Mouse (Mus musculus) erythroid progenitor cell, adult 5-6 weeks (primary cell): ENCODE results near the gene Slc22a23. TPM values are rescaled to one million over a fixed set of nuclear protein-coding genes. Genes with fewer than 3 reads are reported as not detected.

Experiments used
- ATAC-seq: replicated peaks from 2 replicates; pipeline ENCODE4 v1.8.0; 2016; ENCODE audit warnings: moderate number of reproducible peaks, mild to moderate bottlenecking, moderate TSS enrichment, inconsistent platforms; ENCODE audit not compliant: poor library complexity, low FRiP score, severe bottlenecking
- total RNA-seq, 2 experiments: library from RNA; stranded (forward) in 1 of 2; stranded (reverse) in 1 of 2; fragments of 150-400 nt in 1 of 2; fragments of 186-747, 209-891 nt in 1 of 2; gene quantifications; 2 replicates each; pipeline versions ENCODE4 v1.2.3 to v1.2.4; 2015 to 2017; ENCODE audit warnings: low replicate concordance in 2 of 2

Slc22a23 gene
- total RNA-seq, 2 experiments from 2014 or later, result 102 to 114 TPM

- no peak for ATAC-seq
Observed at GRCm38 (mm10) chr13:34305964-34306671, 38.9 kb downstream of the Slc22a23 start.

DNA sequence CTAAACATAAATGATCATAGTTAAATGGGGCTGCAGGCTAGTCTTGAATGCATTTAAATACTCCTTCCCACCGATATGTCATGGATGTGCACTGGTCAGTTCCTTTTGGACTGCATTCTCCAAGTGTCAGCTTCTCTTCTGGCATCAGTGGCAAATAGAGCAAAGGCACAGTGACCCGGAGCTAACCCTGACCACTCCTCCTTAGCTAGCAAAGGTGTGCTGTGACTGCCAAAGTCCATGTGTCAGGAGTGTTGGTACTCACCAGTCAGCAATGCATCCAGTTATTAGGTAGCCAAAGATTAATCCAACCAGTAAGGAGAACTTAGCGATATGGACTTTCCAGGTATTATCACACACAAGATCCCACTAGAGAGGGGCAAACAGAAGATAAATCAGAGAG is 40.1 kb downstream of the Slc22a23 start:
- ATAC-seq, result no peak

DNA sequence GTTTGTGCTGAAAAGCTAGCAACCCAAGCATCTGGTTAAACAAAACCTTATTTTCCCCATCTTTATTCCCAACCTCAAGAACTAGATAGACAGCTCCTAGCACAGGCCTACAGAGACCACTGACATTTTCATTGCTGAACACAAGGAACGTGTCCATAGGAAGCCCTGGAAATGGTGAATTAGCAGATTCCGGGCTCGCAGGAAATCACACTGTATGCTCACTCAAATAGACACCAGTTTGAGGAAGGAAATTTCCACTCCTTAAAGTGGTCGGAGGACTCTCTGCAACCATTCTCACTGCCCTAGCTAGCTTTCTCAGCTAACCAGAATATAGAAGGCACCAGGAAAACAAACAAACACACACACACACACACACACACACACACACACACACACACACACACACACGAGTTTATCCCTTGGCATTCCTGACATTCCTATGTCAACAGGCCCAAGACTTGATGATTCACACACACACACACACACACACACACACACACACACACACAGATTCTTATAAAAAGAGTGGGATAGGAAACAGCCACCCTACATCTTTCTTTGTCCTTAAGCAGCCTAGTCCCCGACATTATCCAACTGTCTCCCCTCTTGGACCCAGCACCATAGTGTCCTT is 41.5 kb downstream of the Slc22a23 start:
- no peak for ATAC-seq

DNA sequence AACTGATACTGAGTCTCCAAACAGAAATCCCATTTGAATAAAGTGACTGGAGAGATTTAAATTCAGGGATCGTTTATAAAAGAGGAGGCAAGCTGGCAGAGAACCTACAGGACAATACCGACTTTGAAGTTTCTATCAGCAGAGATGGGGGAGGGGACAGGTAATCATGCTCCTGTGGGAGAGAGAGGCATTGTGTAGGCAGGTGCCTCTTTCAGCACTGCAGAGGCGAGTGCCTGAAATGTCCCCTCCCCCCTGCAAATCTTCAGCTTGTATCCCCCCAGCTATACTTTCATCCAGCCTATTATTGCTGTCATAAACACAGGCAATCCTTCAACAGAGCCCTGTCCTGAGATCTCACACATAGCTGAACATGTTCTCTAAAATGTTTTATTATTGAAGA is 43.4 kb downstream of the Slc22a23 start:
- ATAC-seq, result no peak

GRCm38 (mm10) chr13:34299351-34300333 is 45.3 kb downstream of the Slc22a23 start:
- ATAC-seq, result peak; percentile 71

DNA sequence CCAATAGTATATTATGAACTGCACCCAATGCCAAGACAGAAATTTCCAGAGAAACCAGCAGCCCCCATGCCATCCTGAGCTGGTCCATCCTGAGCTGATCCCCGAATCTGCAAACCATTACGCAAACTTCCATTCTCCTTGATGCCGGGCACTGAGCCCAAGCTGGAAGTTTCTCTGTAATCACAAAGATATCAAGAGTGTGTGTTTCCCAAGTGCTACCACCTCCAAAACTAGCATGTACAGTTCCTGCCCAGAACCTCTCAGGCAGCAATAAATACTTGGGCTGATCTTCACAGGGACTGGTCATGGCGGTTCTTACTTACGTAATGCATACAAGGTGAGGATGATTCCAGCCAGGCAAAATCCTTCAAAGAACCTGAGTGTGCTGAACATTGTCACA is 46.3 kb downstream of the Slc22a23 start:
- ATAC-seq, result no peak

- peak; percentile 55; the same call in 1 of the 2 replicates for ATAC-seq
Observed at GRCm38 (mm10) chr13:34298061-34298460, 46.9 kb downstream of the Slc22a23 start.

- ATAC-seq, result no peak
Observed at GRCm38 (mm10) chr13:34295787-34296435, 49.1 kb downstream of the Slc22a23 start.

DNA sequence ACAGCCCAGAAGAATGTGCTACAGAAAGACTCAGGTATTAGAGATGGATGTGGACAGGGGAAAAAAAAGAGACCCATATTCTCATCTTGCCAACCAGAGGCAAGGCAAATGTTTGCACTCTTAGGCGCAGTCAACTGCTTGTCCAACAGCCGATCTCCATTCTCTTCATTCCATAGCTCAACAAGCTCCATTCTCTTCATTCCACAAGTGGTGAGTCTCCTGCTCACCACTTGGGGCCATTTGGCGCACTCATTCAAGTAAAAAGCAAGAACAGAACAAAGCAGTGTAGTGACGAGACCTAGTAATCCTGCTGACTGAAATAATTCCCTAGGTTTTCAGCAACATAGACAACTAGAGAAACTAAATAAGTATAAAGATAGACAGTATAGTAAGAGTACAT is 50.8 kb downstream of the Slc22a23 start:
- ATAC-seq, result no peak

GRCm38 (mm10) chr13:34292042-34292441 is 52.9 kb downstream of the Slc22a23 start:
- no peak for ATAC-seq

- no peak for ATAC-seq
Observed at GRCm38 (mm10) chr13:34290346-34290745, 54.6 kb downstream of the Slc22a23 start.

GRCm38 (mm10) chr13:34289567-34289966 is 55.4 kb downstream of the Slc22a23 start:
- no peak for ATAC-seq

DNA sequence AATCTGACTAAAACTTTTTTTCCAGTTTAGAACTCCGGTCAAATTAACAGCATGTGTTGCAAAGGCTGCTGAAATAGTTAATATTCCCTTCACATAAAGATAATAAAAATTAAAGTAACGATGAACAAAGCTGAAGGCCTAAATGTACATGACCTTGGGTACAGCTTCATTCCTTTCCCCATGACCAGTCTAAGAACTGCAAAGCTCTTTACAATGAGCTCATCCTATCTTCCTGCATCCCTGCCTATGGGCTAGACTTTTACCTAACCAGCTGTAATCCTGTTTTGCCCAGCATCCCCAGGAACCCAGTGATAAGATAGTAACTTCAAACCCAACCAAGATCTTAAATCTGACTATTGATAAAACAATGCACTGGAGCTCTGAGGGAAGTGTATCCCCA is 56.9 kb downstream of the Slc22a23 start:
- ATAC-seq, result no peak

- no peak for ATAC-seq
Observed at GRCm38 (mm10) chr13:34287601-34288083, 57.3 kb downstream of the Slc22a23 start.

DNA sequence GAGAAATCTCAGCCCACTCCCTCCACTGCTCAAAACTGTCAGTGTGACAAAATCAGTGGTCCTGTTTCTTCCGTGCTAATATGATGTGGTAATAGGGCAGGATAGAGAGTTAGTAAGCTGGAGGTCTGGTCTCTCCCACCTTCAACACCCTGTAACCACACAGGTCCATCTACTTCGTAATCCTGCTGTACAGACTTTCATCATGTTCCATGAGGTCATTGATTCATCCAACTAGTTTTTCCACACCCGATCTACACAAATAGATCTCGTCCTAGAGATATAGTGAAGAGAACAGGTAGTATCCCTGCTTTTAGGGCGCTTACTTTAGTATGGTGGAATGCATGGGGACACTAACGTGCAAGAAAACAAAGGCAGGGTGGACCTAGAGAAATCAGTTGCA is 63.6 kb downstream of the Slc22a23 start:
- no peak for ATAC-seq

DNA sequence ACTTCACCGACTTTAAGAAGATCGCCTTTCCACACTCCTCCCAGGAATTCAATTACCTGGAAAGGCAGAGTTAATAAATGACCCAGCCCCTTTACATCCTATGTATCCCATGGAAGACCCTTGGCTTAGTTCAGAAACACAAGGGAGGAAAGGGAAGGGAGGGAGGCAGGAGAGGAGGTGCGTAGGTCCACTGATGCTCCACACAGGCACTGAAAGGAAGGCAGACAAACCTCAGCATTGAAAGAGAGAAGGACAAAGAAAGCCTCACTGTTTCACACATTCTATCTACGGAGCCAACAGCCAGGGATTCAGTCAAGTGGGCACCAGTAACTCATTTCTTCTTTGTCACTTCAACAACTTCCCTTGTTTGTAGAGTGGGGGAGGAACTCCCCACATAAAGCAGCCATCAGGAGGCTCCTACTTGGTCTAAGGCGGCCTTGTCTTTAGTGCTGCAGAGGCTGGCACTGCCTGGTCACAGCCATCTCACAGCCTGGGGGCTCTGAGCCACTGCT is 66.2 kb downstream of the Slc22a23 start:
- ATAC-seq, result no peak

DNA sequence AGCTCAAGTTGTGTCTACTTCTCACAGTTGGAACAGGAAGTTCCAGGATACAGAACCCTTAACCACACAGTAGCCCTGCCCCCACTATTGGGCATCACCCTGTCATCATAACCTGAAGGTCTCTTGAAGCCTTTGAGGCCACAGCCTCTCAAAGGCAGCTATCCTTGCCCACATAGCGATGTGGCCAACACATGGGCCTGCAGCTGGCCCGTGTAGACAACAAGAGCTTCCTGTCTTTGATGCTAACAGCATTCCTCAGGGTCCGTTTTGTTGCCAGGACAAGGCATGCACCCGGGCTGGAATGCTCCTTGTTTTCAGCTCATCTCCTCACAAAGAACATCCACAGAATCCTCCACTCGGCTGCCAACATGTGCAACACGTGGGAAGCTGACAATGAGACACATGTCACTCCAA is 66.7 kb downstream of the Slc22a23 start:
- ATAC-seq, result no peak

DNA sequence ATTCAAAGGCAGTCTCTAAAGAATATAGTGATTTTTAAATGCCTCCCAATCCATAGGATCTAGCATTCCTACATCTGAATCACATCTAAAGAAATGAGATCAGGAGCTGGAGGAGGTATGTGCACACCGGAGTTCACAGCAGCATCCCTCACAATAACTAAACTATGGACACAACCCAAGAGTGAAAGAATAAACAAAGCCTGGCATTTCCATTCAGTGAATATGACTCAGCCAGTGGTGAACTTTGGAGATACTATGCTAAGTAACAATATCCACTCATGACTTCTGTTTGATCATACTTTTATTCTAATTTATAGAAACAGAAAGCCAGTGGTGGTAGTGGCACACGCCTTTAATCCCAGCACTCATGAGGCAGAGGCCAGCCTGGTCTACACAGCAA is 67.4 kb downstream of the Slc22a23 start:
- ATAC-seq, result no peak

- ATAC-seq, result no peak
Observed at GRCm38 (mm10) chr13:34277001-34277400, 68.0 kb downstream of the Slc22a23 start.

- ATAC-seq, result peak; percentile 72
Observed at GRCm38 (mm10) chr13:34274890-34275289, 70.1 kb downstream of the Slc22a23 start.
